Mouse (Mus musculus): ENCODE results near the gene Dnajc10.

GRCm38 (mm10) chr2:80303957-80304356 is 11.3 kb upstream of the Dnajc10 start:
- TF ChIP-seq CTCF (IDR thresholded peaks at IDR 0.05; ENCODE audit: low read depth, low read length), result no peak
- no peak for TF ChIP-seq POLR2A (IDR thresholded peaks at IDR 0.05; ENCODE audit: insufficient read depth, low read length)
